Mouse (Mus musculus): ENCODE data around the gene Spata31d1a. TPM values are rescaled to one million over a fixed set of nuclear protein-coding genes. Genes with fewer than 3 reads are reported as not detected.
A peak's percentile ranks its signal among the peaks of the same experiment; 100 is the strongest.

The Spata31d1a gene
- total and polyA plus RNA-seq, 3 experiments, result 0.14 TPM; not detected in 2

- Histone ChIP-seq H3K27me3 (ENCODE audit: control insufficient read depth, insufficient read depth, low read length) (no peaks in the 10 kb centered on the region), H3K36me3 (ENCODE audit: control insufficient read depth, insufficient read depth, low read length) (0 out of 2 replicates have a peak, but pooled peaks cover 2% of the 10 kb centered on the region), H3K9ac (ENCODE audit: low read depth, low read length) (no peak overlapping the region), H3K4me3 (no peak overlapping the region), H3K79me2 (replicated peaks; ENCODE audit: control insufficient read depth, insufficient read depth, low read length) (no peaks in the 10 kb centered on the region), H3K4me1 (ENCODE audit: control insufficient read depth, insufficient read depth, low read length) (peaks cover 3% of the 10 kb centered on the region), H3K27ac (no peak overlapping the region)
- 93% methylated on average over 19 of the region's 19 CpGs for WGBS
- no peak for DNase-seq
- intact Hi-C loops (cut with DNase I), result no loop called here
- TF ChIP-seq EP300 (IDR thresholded peaks at IDR 0.05; ENCODE audit: insufficient read depth, low read depth, low read length) (no peak), POLR2A (IDR thresholded peaks at IDR 0.05; ENCODE audit: insufficient read depth, low read depth, low read length) (no peak), CTCF (IDR thresholded peaks at IDR 0.05) (no peak)
Measured at GRCm38 (mm10) chr13:59663939-59664712, 46.0 kb downstream of the Spata31d1a start.

- WGBS, result 96% methylated on average over 12 of the region's 12 CpGs
- no peak for TF ChIP-seq CTCF (IDR thresholded peaks at IDR 0.05)
- TF ChIP-seq POLR2A (IDR thresholded peaks at IDR 0.05; ENCODE audit: insufficient read depth, low read depth, low read length), result no peak
- no peak for TF ChIP-seq EP300 (IDR thresholded peaks at IDR 0.05; ENCODE audit: insufficient read depth, low read depth, low read length)
- Histone ChIP-seq H3K9ac (ENCODE audit: low read depth, low read length) (no peak overlapping the region), H3K79me2 (replicated peaks; ENCODE audit: control insufficient read depth, insufficient read depth, low read length) (no peaks in the 10 kb centered on the region), H3K36me3 (ENCODE audit: control insufficient read depth, insufficient read depth, low read length) (no peaks in the 10 kb centered on the region), H3K27ac (no peak overlapping the region), H3K27me3 (ENCODE audit: control insufficient read depth, insufficient read depth, low read length) (no peaks in the 10 kb centered on the region), H3K4me1 (ENCODE audit: control insufficient read depth, insufficient read depth, low read length) (peaks cover 1% of the 10 kb centered on the region; the same call in 1 of the 2 replicates), H3K4me3 (no peak overlapping the region)
- no peak for DNase-seq
- intact Hi-C loops (cut with DNase I), result no loop called here
Measured at GRCm38 (mm10) chr13:59661966-59662365, 48.2 kb downstream of the Spata31d1a start.

GRCm38 (mm10) chr13:59661387-59661786, 48.7 kb downstream of the Spata31d1a start:
- Histone ChIP-seq H3K79me2 (replicated peaks; ENCODE audit: control insufficient read depth, insufficient read depth, low read length) (no peaks in the 10 kb centered on the region), H3K27me3 (ENCODE audit: control insufficient read depth, insufficient read depth, low read length) (no peaks in the 10 kb centered on the region), H3K9ac (ENCODE audit: low read depth, low read length) (no peak overlapping the region), H3K36me3 (ENCODE audit: control insufficient read depth, insufficient read depth, low read length) (no peaks in the 10 kb centered on the region), H3K4me1 (ENCODE audit: control insufficient read depth, insufficient read depth, low read length) (peaks cover 4% of the 10 kb centered on the region), H3K4me3 (no peak overlapping the region), H3K27ac (no peak overlapping the region)
- TF ChIP-seq POLR2A (IDR thresholded peaks at IDR 0.05; ENCODE audit: insufficient read depth, low read depth, low read length) (no peak), EP300 (IDR thresholded peaks at IDR 0.05; ENCODE audit: insufficient read depth, low read depth, low read length) (no peak), CTCF (IDR thresholded peaks at IDR 0.05) (no peak)
- no peak for DNase-seq
- intact Hi-C loops (cut with DNase I), result no loop called here
- WGBS, result 87% methylated on average over 8 of the region's 8 CpGs

GRCm38 (mm10) chr13:59660371-59660770, 49.8 kb downstream of the Spata31d1a start:
- intact Hi-C loops (cut with DNase I), result no loop called here
- no peak for TF ChIP-seq CTCF (IDR thresholded peaks at IDR 0.05)
- no peak for TF ChIP-seq EP300 (IDR thresholded peaks at IDR 0.05; ENCODE audit: insufficient read depth, low read depth, low read length)
- TF ChIP-seq POLR2A (IDR thresholded peaks at IDR 0.05; ENCODE audit: insufficient read depth, low read depth, low read length), result no peak
- Histone ChIP-seq H3K36me3 (ENCODE audit: control insufficient read depth, insufficient read depth, low read length) (no peaks in the 10 kb centered on the region), H3K79me2 (replicated peaks; ENCODE audit: control insufficient read depth, insufficient read depth, low read length) (no peaks in the 10 kb centered on the region), H3K27me3 (ENCODE audit: control insufficient read depth, insufficient read depth, low read length) (no peaks in the 10 kb centered on the region), H3K27ac (no peak overlapping the region), H3K4me1 (ENCODE audit: control insufficient read depth, insufficient read depth, low read length) (peaks cover 6% of the 10 kb centered on the region), H3K4me3 (no peak overlapping the region), H3K9ac (ENCODE audit: low read depth, low read length) (no peak overlapping the region)
- 100% methylated on average over 3 of the region's 3 CpGs for WGBS
- no peak for DNase-seq

- H3K27ac ChIP-seq, result peak overlapping the region; percentile 43; the same call in 1 of the 2 replicates
- no peak overlapping the region for H3K9ac ChIP-seq (ENCODE audit: low read depth, low read length)
- peaks cover 6% of the 10 kb centered on the region for H3K4me1 ChIP-seq (ENCODE audit: control insufficient read depth, insufficient read depth, low read length)
- no peaks in the 10 kb centered on the region for H3K36me3 ChIP-seq (ENCODE audit: control insufficient read depth, insufficient read depth, low read length)
- 86% methylated on average over 5 of the region's 5 CpGs for WGBS
- H3K79me2 ChIP-seq (replicated peaks; ENCODE audit: control insufficient read depth, insufficient read depth, low read length), result no peaks in the 10 kb centered on the region
- H3K27me3 ChIP-seq (ENCODE audit: control insufficient read depth, insufficient read depth, low read length), result no peaks in the 10 kb centered on the region
- intact Hi-C loops (cut with DNase I), result no loop called here
- no peak for TF ChIP-seq EP300 (IDR thresholded peaks at IDR 0.05; ENCODE audit: insufficient read depth, low read depth, low read length)
- no peak for TF ChIP-seq CTCF (IDR thresholded peaks at IDR 0.05)
- no peak for TF ChIP-seq POLR2A (IDR thresholded peaks at IDR 0.05; ENCODE audit: insufficient read depth, low read depth, low read length)
- H3K4me3 ChIP-seq, result no peak overlapping the region
- DNase-seq, result no peak
Measured at GRCm38 (mm10) chr13:59657781-59658180, 52.3 kb downstream of the Spata31d1a start.

GRCm38 (mm10) chr13:59656975-59657388, 53.1 kb downstream of the Spata31d1a start:
- Histone ChIP-seq H3K79me2 (replicated peaks; ENCODE audit: control insufficient read depth, insufficient read depth, low read length) (no peaks in the 10 kb centered on the region), H3K4me1 (ENCODE audit: control insufficient read depth, insufficient read depth, low read length) (peaks cover 6% of the 10 kb centered on the region), H3K9ac (ENCODE audit: low read depth, low read length) (no peak overlapping the region), H3K27me3 (ENCODE audit: control insufficient read depth, insufficient read depth, low read length) (no peaks in the 10 kb centered on the region), H3K36me3 (ENCODE audit: control insufficient read depth, insufficient read depth, low read length) (no peaks in the 10 kb centered on the region), H3K4me3 (no peak overlapping the region), H3K27ac (peak overlapping the region; percentile 43)
- 28% methylated on average over 4 of the region's 4 CpGs for WGBS
- intact Hi-C loops (cut with DNase I), result no loop called here
- TF ChIP-seq POLR2A (IDR thresholded peaks at IDR 0.05; ENCODE audit: insufficient read depth, low read depth, low read length), result no peak
- TF ChIP-seq EP300 (IDR thresholded peaks at IDR 0.05; ENCODE audit: insufficient read depth, low read depth, low read length), result no peak
- peak in 1 of 2 experiments; percentile 35 for DNase-seq

Data from heart, adult 2 months (tissue).